Mouse (Mus musculus): ENCODE measurements at regions not wholly inside any gene's neighbourhood (a gene's known extent, or its start where the extent isn't known, plus 50 kb on each side); places are given as distances from the start of the nearest gene placed in this dataset.

DNA sequence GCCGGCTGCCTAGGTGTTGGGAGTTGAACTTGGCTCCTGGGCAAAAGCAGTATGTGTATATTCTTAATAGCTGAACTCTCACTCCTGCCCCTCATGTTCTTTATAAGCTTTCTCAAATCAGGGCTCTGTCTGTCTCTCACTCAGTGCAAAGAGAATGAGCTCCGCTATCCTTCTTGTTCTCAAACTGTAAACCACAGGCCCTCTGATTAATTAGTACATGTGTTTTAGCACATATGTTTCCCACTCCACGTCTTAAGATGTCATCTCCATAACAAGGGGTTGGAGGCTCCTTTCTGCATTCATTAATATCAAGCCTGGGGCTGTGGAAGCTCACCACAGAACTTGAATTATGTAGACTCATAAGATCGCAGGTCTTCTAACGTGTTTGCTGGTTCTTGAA is 104.7 kb downstream of the Nsun3 start:
- ChIA-PET CTCF (no interaction called here), POLR2A (no interaction called here)

DNA sequence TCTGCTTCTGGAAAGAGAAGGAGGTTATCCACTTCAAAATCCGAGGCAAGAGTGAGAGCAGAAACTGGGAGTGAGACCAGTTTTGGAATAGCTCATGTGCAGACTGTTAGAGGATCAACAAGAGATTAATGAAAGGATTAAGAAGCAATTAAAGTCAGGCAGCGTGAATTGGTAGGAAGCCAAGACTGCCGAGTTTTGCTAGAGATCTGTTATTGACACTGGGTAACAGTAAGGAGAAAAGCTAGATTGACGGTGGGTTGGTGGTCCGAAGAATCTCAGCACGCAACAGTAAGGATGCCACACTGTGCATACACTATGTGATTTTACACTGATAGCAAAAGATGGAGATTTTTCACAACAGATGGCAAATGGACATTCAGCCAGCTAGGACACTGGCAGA is 109.8 kb downstream of the Nsun3 start:
- ChIA-PET CTCF (no interaction called here), POLR2A (no interaction called here)

DNA sequence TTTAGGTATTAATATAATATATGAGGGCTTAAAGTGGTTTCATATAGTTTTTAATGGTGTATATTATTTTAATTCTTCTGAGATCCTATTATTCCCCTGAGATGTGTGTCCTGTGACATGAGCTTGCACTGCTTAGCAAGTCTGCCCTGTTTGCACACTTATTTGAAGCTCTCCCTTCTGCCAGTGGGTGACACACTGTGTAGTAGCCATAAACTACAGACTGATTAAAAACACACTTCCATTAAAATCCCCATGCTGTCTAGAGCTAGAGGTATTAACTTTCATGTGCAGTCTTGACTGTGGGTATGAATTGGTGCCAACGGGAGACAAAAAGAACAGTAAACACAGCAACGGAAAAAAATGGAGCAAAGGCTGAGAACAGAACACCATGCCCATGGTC is 129.2 kb downstream of the Nsun3 start:
- CTCF ChIA-PET: no interaction called here

DNA sequence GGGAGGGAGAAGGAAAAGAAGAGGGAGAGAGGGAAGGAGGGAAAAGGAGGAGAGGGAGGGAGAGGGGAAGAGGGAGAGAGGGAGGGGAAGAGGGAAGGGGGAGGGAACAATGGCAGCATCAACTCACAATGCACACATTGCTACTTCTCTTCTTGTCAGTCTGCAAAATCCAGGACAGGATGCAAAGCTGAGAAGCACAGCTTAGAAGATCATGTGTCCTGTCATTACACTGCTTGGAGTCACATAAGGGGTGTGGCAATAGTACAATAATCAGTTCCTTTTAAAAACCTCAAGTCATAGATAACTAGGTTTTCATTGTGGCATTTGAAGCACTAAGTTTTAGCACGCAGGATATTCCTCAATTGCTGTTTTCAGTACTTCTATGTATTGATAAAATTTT is 132.2 kb downstream of the Nsun3 start:
- CTCF ChIA-PET: no interaction called here
- POLR2A ChIA-PET: interaction anchor here in 1 of 4 experiments (0.6 kb wide), 1 partner anchor 849 kb away, joined by 7 read pairs; no protein-coding TSS in a partner anchor

More for the DNA sequence above, 129.2 kb downstream of the Nsun3 start:
- POLR2A ChIA-PET: no interaction called here

DNA sequence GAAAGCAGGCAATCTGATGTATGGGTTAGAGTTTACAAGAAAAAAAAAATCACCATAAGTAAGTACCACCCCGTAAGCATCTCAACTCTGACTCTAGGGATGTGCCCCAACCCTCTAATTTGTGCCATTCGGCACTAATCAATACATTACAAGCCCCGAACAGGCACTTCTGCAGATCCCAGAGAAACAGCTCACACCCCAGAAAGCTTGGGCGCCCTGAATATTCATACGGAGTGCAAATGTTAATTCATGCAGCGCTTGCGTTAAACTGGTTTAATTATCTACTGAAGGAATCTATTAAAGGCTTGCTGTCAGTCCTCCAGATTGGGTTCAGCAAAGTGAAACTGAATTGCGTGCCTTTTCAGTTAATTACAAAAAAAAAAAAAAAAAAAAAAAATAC is 132.8 kb downstream of the Nsun3 start:
- ChIA-PET CTCF (no interaction called here), POLR2A (interaction anchor here in 1 of 4 experiments (0.6 kb wide), 1 partner anchor 850 kb away, joined by 7 read pairs; no protein-coding TSS in a partner anchor)

DNA sequence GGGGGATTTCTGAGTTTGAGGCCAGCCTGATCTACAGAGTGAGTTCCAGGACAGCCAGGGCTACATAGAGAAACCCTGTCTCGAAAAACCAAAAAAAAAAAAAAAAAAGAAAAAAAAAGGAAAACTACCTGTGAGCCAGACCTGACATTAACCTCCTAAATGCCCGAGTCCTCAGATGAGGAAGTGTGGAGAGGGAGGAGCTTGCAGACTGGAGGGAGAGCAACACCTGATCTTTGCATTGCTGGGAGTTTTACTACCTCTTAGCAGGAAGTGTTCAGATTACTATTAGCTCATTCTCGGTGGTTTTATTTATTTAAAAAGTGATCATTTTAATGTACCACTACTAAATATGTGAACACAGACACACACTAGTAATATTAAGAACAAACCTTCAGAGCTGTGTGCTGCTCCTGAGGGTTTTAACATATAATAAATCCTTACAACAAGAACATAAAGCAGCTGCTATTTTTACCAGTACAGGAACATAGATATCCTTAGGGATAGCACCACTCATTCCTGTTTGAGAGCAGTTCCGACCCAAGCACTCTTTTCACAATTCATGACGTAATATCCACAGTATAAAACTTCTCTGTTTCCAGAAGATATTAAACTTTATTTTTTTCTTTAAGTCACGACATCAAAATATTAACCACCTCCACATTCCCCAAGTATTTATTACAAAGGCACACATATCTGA is 133.7 kb downstream of the Nsun3 start:
- CTCF ChIA-PET: interaction anchor here in 1 of 4 experiments (0.7 kb wide), 1 partner anchor 149 kb away, joined by 4 read pairs; no protein-coding TSS in a partner anchor
- POLR2A ChIA-PET: interaction anchor here in 1 of 4 experiments (0.6 kb wide), 1 partner anchor 348 kb away, joined by 3 read pairs; no protein-coding TSS in a partner anchor

- POLR2A ChIA-PET: no interaction called here
- CTCF ChIA-PET: no interaction called here
These were observed 135.8 kb downstream of the Nsun3 start for GRCm38 (mm10) chr16:62650856-62651255.

DNA sequence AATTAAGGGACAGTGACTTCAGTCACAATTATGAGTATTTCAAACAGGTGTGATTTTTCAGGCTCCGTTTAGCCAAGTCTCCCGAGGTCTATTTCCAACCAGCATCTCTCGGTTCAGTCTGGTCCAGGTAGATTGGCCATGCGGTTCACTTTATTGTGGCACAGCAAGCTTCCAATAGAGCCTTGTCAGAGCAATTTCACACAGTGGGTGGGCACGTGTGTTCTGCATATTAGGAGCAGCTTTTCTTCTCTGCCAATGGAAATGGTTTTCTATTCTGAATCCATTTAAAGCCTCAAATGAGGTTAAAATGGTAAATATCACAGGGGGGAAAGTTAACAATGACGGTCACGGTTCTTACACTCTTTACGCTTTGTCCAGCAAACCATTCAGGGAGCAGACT is 138.3 kb downstream of the Nsun3 start:
- CTCF ChIA-PET: interaction anchor here in 1 of 4 experiments (0.6 kb wide), 1 partner anchor 10 kb away, joined by 3 read pairs; no protein-coding TSS in a partner anchor
- POLR2A ChIA-PET: no interaction called here

DNA sequence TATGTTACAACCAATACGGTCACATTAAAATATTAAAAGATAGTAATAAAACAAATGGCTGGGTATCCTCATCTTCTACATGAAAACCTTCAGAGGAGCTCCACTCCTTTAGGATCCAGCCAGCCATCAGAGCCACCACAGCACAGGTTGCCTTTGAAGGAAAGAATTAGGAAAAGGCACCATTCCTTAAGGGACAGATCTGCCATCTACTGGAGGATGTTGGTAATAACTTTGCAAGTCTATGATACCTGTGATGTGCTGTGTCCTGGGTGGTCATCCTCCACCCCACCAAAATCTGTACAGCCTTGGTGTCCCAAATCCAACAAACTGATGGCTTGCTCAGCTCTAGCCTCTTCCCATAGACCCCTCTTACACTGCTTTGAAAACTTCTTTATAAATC is 140.5 kb downstream of the Nsun3 start:
- ChIA-PET POLR2A (interaction anchor here in 1 of 4 experiments (0.6 kb wide), 1 partner anchor 20 kb away, joined by 3 read pairs; no protein-coding TSS in a partner anchor), CTCF (no interaction called here)

DNA sequence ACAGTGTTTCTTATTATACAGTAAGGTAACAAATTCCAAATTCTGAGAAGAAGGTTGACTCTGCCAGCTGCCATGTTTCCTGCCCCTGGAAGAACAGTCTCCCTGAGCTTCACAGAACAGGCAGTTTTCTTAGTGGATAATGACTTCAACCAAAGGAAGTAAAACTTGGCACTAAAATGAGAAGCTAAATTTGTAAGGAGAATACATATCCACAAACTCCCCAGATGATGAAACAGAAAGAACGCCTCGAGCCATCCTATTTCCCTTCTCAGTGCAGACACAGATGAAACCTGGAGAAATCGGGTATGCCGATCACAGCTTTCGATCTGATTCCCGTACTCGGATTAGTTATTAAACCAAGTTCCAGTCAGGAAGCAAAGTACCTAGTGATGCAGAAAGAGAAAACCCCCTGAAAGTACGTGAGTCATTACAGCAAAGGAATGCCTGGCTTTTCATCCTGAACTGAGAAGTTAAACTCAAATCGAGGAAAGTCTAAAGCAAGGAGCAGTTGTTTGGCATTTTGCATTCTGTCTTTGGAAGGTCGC is 143.7 kb downstream of the Nsun3 start:
- ChIA-PET POLR2A (no interaction called here), CTCF (no interaction called here)

- ChIA-PET POLR2A (no interaction called here), CTCF (no interaction called here)
These were observed 162.7 kb downstream of the Nsun3 start for GRCm38 (mm10) chr16:62623938-62624337.

DNA sequence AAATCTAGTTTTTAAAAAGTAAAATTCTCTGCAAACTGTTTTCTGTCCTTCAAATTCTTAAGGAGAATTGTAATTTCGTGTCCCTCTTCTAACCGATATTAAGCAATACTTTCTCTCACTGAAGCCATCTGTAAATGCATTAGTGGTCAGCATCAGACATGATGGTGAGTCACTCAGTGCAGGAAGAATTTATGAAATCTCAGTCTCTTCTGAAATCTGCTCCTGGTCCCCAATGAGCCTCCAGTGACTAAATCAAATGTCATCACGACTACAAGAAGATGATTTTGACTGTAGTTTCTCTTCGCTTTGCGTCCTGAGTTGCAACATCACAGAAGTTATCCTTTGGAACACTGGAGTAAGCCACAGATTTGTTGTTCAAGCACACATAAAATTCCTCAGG is 175.7 kb downstream of the Nsun3 start:
- ChIA-PET CTCF (no interaction called here), POLR2A (no interaction called here)

- CTCF ChIA-PET: no interaction called here
- POLR2A ChIA-PET: no interaction called here
These were observed 178.0 kb downstream of the Nsun3 start for GRCm38 (mm10) chr16:62608617-62609016.

DNA sequence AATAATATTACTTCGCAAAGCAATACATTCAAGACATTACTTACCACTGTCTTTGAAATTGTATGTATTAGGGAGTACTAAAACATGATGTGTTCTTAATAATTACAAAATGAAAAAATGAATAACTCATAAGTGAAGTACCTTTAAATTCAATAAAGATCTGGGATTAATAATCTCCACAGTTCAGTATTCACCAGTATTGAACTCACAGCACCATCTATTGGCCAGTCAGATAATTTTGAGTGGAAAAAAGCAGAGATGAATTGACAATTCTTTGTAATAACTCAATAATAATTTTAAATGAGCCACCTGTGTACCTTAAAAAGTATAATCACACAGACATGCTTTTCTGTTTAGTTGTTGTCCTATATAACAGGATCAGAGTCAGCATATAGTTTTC is 180.7 kb downstream of the Nsun3 start:
- POLR2A ChIA-PET: no interaction called here
- CTCF ChIA-PET: no interaction called here

DNA sequence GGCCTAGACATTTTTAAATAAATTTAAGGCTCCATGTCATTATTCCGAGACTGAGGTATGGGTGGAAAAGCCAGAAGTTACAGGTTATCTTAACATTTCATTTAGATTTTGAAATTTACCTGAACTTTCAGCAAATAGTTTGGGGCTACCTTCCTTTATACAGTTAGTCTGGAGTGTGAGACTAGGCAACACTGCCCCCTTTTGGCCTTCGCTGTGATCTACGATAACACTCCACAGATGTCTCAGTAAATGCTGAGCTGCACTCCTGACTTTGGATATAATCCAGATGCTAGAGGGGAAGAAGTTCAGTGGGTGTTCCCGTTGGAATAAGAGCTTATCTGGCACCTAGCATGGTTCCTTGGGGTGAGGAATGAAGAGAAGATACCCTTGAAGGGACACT is 224.6 kb downstream of the Nsun3 start:
- ChIA-PET CTCF (interaction anchor here (0.5 to 1.3 kb wide), 17 partner anchors 11 to 1563 kb away, joined by 3 to 12 read pairs (median 3); no protein-coding TSS in a partner anchor), POLR2A (no interaction called here)

GRCm38 (mm10) chr16:62543156-62543555 is 243.5 kb downstream of the Nsun3 start:
- CTCF ChIA-PET: no interaction called here
- POLR2A ChIA-PET: no interaction called here

GRCm38 (mm10) chr16:62537730-62538479 is 248.7 kb downstream of the Nsun3 start:
- ChIA-PET POLR2A (interaction anchor here in 1 of 4 experiments (0.5 kb wide), 1 partner anchor 168 kb away, joined by 3 read pairs; no protein-coding TSS in a partner anchor), CTCF (no interaction called here)

- POLR2A ChIA-PET: no interaction called here
- CTCF ChIA-PET: no interaction called here
These were observed 277.3 kb downstream of the Nsun3 start for GRCm38 (mm10) chr16:62509321-62509720.

- ChIA-PET CTCF (interaction anchor here (0.7 to 1.3 kb wide), 11 partner anchors 9 to 325 kb away, joined by 3 to 5 read pairs (median 4); no protein-coding TSS in a partner anchor), POLR2A (no interaction called here)
These were observed 279.7 kb downstream of the Nsun3 start for GRCm38 (mm10) chr16:62506725-62507482.

- ChIA-PET CTCF (interaction anchor here in 1 of 4 experiments (0.9 kb wide), 1 partner anchor 61 kb away, joined by 3 read pairs; no protein-coding TSS in a partner anchor), POLR2A (no interaction called here)
These were observed 285.7 kb downstream of the Nsun3 start for GRCm38 (mm10) chr16:62500870-62501269.
